Mouse (Mus musculus) olfactory bulb, adult 2 months (tissue): ENCODE measurements around the gene Lclat1. TPM values are rescaled to one million over a fixed set of nuclear protein-coding genes. Genes with fewer than 3 reads are reported as not detected.
A peak's percentile ranks its signal among the peaks of the same experiment; 100 is the strongest.
"Not testable (repeated sequence)": the region's sequence is repeated elsewhere in the genome, so short reads cannot be mapped to it uniquely, and the experiment has no call there.

Experiments
- H3K27ac ChIP-seq: fragments of 200-500 bp; 2 replicates; pipeline ENCODE4 v1.5.1; 2012; ENCODE audit warnings: low read depth, low read length; ENCODE audit not compliant: insufficient read depth
- H3K4me1 ChIP-seq: fragments of 200-500 bp; 2 replicates; pipeline ENCODE4 v1.6.1; 2012; ENCODE audit warnings: low read length; ENCODE audit not compliant: control insufficient read depth, insufficient read depth
- H3K4me3 ChIP-seq: fragments of 200-500 bp; 2 replicates; pipeline ENCODE4 v1.5.1; 2012; ENCODE audit warnings: mild to moderate bottlenecking, low read depth, low read length, moderate library complexity; ENCODE audit not compliant: insufficient read depth
- CTCF ChIP-seq: fragments of 200-500 bp; IDR thresholded peaks from 2 replicates; pipeline ENCODE4 v1.5.1; 2012; ENCODE audit warnings: low read depth, mild to moderate bottlenecking, low read length, moderate library complexity; ENCODE audit not compliant: insufficient read depth
- POLR2A ChIP-seq: fragments of 200-500 bp; IDR thresholded peaks from 2 replicates; pipeline ENCODE4 v1.6.1; 2012; ENCODE audit warnings: mild to moderate bottlenecking, low read depth, low read length, moderate library complexity; ENCODE audit not compliant: insufficient read depth
- WGBS: fragments of 180-500 bp; shearing (Covaris S2); methylation state at CpG from one replicate; pipeline ENCODE4 v1.1.7; 2018; 5-methylcytosine and 5-hydroxymethylcytosine counted together
- polyA plus RNA-seq: library from polyadenylated mRNA; stranded (reverse); fragments of >200 nt; gene quantifications from 2 replicates; pipeline ENCODE4 v1.2.4, GENCODE M21; 2012; ENCODE audit warnings: low replicate concordance; ENCODE audit not compliant: missing spikeins, insufficient read depth, insufficient read length

Lclat1 gene
- polyA plus RNA-seq, 1 experiment, result not detected

GRCm38 (mm10) chr17:73263077-73263501 lies 155.3 kb downstream of the Lclat1 start:
- H3K4me3 ChIP-seq, result no peak overlapping the region
- peaks cover 10% of the 10 kb centered on the region for H3K4me1 ChIP-seq
- no peak for TF ChIP-seq POLR2A
- TF ChIP-seq CTCF, result no peak
- 47% methylated on average over 8 of the region's 8 CpGs for WGBS
- H3K27ac ChIP-seq, result peak overlapping the region; percentile 53

GRCm38 (mm10) chr17:73270871-73271796 lies 163.3 kb downstream of the Lclat1 start:
- Histone ChIP-seq H3K4me3 (no peak overlapping the region), H3K4me1 (peaks cover 17% of the 10 kb centered on the region), H3K27ac (peak overlapping the region; percentile 38)
- WGBS, result 75% methylated on average over 15 of the region's 15 CpGs
- TF ChIP-seq POLR2A (no peak), CTCF (no peak)

GRCm38 (mm10) chr17:73271797-73272600 lies 164.2 kb downstream of the Lclat1 start:
- WGBS, result 58% methylated on average over 7 of the region's 7 CpGs
- TF ChIP-seq CTCF (no peak), POLR2A (no peak)
- Histone ChIP-seq H3K27ac (peak overlapping the region; percentile 38), H3K4me1 (peaks cover 17% of the 10 kb centered on the region), H3K4me3 (no peak overlapping the region)

- H3K27ac ChIP-seq, result no peak overlapping the region
- H3K4me1 ChIP-seq, result peaks cover 17% of the 10 kb centered on the region
- WGBS, result 88% methylated on average over 7 of the region's 7 CpGs
- TF ChIP-seq POLR2A (no peak), CTCF (no peak)
- no peak overlapping the region for H3K4me3 ChIP-seq
These were observed 166.0 kb downstream of the Lclat1 start for GRCm38 (mm10) chr17:73273809-73274208.

GRCm38 (mm10) chr17:73275066-73275465 lies 167.3 kb downstream of the Lclat1 start:
- Histone ChIP-seq H3K4me3 (no peak overlapping the region), H3K27ac (no peak overlapping the region), H3K4me1 (peaks cover 17% of the 10 kb centered on the region)
- no peak for TF ChIP-seq POLR2A
- no peak for TF ChIP-seq CTCF
- 94% methylated on average over 10 of the region's 10 CpGs for WGBS

GRCm38 (mm10) chr17:73277770-73278169 lies 170.0 kb downstream of the Lclat1 start:
- Histone ChIP-seq H3K4me3 (no peak overlapping the region), H3K4me1 (no peaks in the 10 kb centered on the region), H3K27ac (no peak overlapping the region)
- TF ChIP-seq CTCF, result no peak
- no peak for TF ChIP-seq POLR2A
- WGBS, result 97% methylated on average over 4 of the region's 4 CpGs

GRCm38 (mm10) chr17:73282702-73283101 lies 174.9 kb downstream of the Lclat1 start:
- not testable (repeated sequence) for H3K27ac ChIP-seq, H3K4me3 ChIP-seq, H3K4me1 ChIP-seq
- 53% methylated on average over 6 of the region's 6 CpGs for WGBS

- H3K27ac ChIP-seq, result no peak overlapping the region
- TF ChIP-seq CTCF, result no peak
- no peak for TF ChIP-seq POLR2A
- 62% methylated on average over 2 of the region's 2 CpGs for WGBS
- H3K4me1 ChIP-seq, result no peaks in the 10 kb centered on the region
- no peak overlapping the region for H3K4me3 ChIP-seq
These were observed 176.5 kb downstream of the Lclat1 start for GRCm38 (mm10) chr17:73284301-73284700.

Other genes with a start within 250 kb of the Lclat1 start
- gene Lbh, start 189.7 kb upstream of the Lclat1 start, polyA plus RNA-seq, result 99.3 TPM in 1 of 2 replicates, not detected in the other